Mouse (Mus musculus): ENCODE measurements around the gene Crkl.

- 0 out of 2 replicates have a peak, but pooled peaks have one; percentile 4 for TF ChIP-seq CTCF (IDR thresholded peaks at IDR 0.05; ENCODE audit: low read depth)
- TF ChIP-seq EP300 (optimal IDR thresholded peaks at IDR 0.05): no peak
These were observed at the start of gene Crkl for GRCm38 (mm10) chr16:17451541-17452372.

Measured in stomach, postnatal 0 days (tissue).